In genomic region chrX:160583589-160583988, GRCm38 (mm10) we compare ENCODE assay signal across 12 mouse cellular contexts.
DNase-seq lines count a peak whose midpoint lies in the region; ATAC-seq and TF ChIP-seq lines count a peak whose summit lies in the region.
"Had no signal": no experiment of that assay in that cellular context is flagged by ENCODE, and none has a peak within 500 bp of the region (broad histone marks: within the 10 kb centered on the region; RNA-seq: fewer than 3 reads in every experiment).

No protein-coding gene starts in this region.

- H3K9ac ChIP-seq in intestine, postnatal 0 days (ENCODE audit: low read depth, low read length) = no peak overlapping the region
- H3K9ac ChIP-seq in intestine, embryonic 15.5 days = no peak overlapping the region
- no peak overlapping the region for H3K9ac ChIP-seq in neural tube, embryonic 12.5 days
- H3K9ac ChIP-seq: heart, embryonic 13.5 days; liver, embryonic 14.5 days had no signal

- peaks cover 3% of the 10 kb centered on the region; the same call in 1 of the 2 replicates for H3K4me1 ChIP-seq in cerebellum, adult 2 months (ENCODE audit: control insufficient read depth, insufficient read depth, low read length)
- no peaks in the 10 kb centered on the region for H3K4me1 ChIP-seq in intestine, postnatal 0 days (replicated peaks; ENCODE audit: control insufficient read depth, insufficient read depth, low read length)
- H3K4me1 ChIP-seq in intestine, embryonic 15.5 days (replicated peaks) = no peaks in the 10 kb centered on the region
- no peaks in the 10 kb centered on the region for H3K4me1 ChIP-seq in neural tube, embryonic 12.5 days

- H3K9me3 ChIP-seq in intestine, postnatal 0 days (ENCODE audit: control insufficient read depth) = no peaks in the 10 kb centered on the region
- H3K9me3 ChIP-seq in intestine, embryonic 15.5 days = no peaks in the 10 kb centered on the region
- H3K9me3 ChIP-seq in neural tube, embryonic 12.5 days = no peaks in the 10 kb centered on the region
- H3K9me3 ChIP-seq: heart, embryonic 13.5 days had no signal

- peak; percentile 47; the same call in 1 of the 2 replicates for TF ChIP-seq CTCF in cerebellum, adult 2 months (IDR thresholded peaks at IDR 0.05; ENCODE audit: borderline replicate concordance, insufficient read depth, low read depth, low read length)
- TF ChIP-seq CTCF in intestine, postnatal 0 days (IDR thresholded peaks at IDR 0.05; ENCODE audit: low read depth) = peak; percentile 57

- DNase-seq in cerebellum, adult 2 months = no peak
- DNase-seq in cerebellum, adult 9-10 months = no peak
- DNase-seq in neural tube, embryonic 10.5 days (ENCODE audit: extremely low spot score, low spot score) = no peak
- DNase-seq in B cell, adult 2 months = no peak
- DNase-seq: kidney, adult 18-20 months; thymus, postnatal 36 days had no signal

- H3K27me3 ChIP-seq in cerebellum, adult 2 months (ENCODE audit: control insufficient read depth, insufficient read depth, low read length) = no peaks in the 10 kb centered on the region
- no peaks in the 10 kb centered on the region for H3K27me3 ChIP-seq in intestine, postnatal 0 days (replicated peaks; ENCODE audit: control insufficient read depth, insufficient read depth, low read length)
- no peaks in the 10 kb centered on the region for H3K27me3 ChIP-seq in intestine, embryonic 15.5 days (replicated peaks)
- no peaks in the 10 kb centered on the region for H3K27me3 ChIP-seq in neural tube, embryonic 12.5 days (replicated peaks)
- H3K27me3 ChIP-seq: heart, embryonic 13.5 days had no signal

- no peak overlapping the region for H3K27ac ChIP-seq in cerebellum, adult 2 months (ENCODE audit: insufficient read depth, low read length)
- no peak overlapping the region for H3K27ac ChIP-seq in intestine, postnatal 0 days (ENCODE audit: low read depth, low read length)
- H3K27ac ChIP-seq in intestine, embryonic 15.5 days = no peak overlapping the region
- no peak overlapping the region for H3K27ac ChIP-seq in neural tube, embryonic 12.5 days
- H3K27ac ChIP-seq: heart, embryonic 13.5 days; liver, embryonic 14.5 days had no signal

- 64% methylated on average over 5 of the region's 5 CpGs for WGBS in cerebellum, adult 2 months
- 68% methylated on average over 5 of the region's 5 CpGs for WGBS in intestine, postnatal 0 days
- 61% methylated on average over 5 of the region's 5 CpGs for whole genome bisulfite sequencing in intestine, embryonic 15.5 days
- WGBS in neural tube, embryonic 12.5 days = 73% methylated on average over 5 of the region's 5 CpGs

- TF ChIP-seq POLR2A in cerebellum, adult 2 months (IDR thresholded peaks at IDR 0.05; ENCODE audit: borderline replicate concordance, insufficient read depth, low read length) = no peak

- H3K4me2 ChIP-seq in intestine, postnatal 0 days (replicated peaks; ENCODE audit: low read depth) = no peak overlapping the region
- H3K4me2 ChIP-seq in intestine, embryonic 15.5 days (replicated peaks) = no peak overlapping the region
- no peak overlapping the region for H3K4me2 ChIP-seq in neural tube, embryonic 12.5 days (replicated peaks)
- H3K4me2 ChIP-seq: heart, embryonic 13.5 days had no signal

- no peak overlapping the region for H3K4me3 ChIP-seq in cerebellum, adult 2 months (replicated peaks; ENCODE audit: insufficient read depth, low read depth, low read length)
- H3K4me3 ChIP-seq in intestine, postnatal 0 days (ENCODE audit: low read depth, low read length) = no peak overlapping the region
- H3K4me3 ChIP-seq in intestine, embryonic 15.5 days (replicated peaks) = no peak overlapping the region
- H3K4me3 ChIP-seq in neural tube, embryonic 12.5 days = no peak overlapping the region
- H3K4me3 ChIP-seq: heart, embryonic 13.5 days had no signal

- no peaks in the 10 kb centered on the region; the same call in 1 of the 2 replicates for H3K36me3 ChIP-seq in intestine, postnatal 0 days (ENCODE audit: control insufficient read depth, insufficient read depth)
- no peaks in the 10 kb centered on the region for H3K36me3 ChIP-seq in intestine, embryonic 15.5 days
- peaks cover 1% of the 10 kb centered on the region; the same call in 1 of the 2 replicates for H3K36me3 ChIP-seq in neural tube, embryonic 12.5 days

- ATAC-seq in intestine, postnatal 0 days = no peak
- no peak for ATAC-seq in intestine, embryonic 15.5 days
- peak; percentile 50; the same call in 1 of the 2 replicates for ATAC-seq in neural tube, embryonic 12.5 days (ENCODE audit: low FRiP score, low read depth)
- no peak for ATAC-seq in erythroblast, adult 5-6 weeks (replicated peaks; ENCODE audit: low FRiP score, poor library complexity, severe bottlenecking)
